Mouse (Mus musculus) embryonic facial prominence, embryonic 15.5 days (tissue): ENCODE measurements at regions not wholly inside any gene's neighbourhood (a gene's known extent, or its start where the extent isn't known, plus 50 kb on each side); places are given as distances from the start of the nearest gene placed in this dataset.

Experiments
- ATAC-seq: fragments of 200-750 bp; cut with Nextera tagmentation; 2 replicates; pipeline ENCODE4 v1.8.0; 2017; ENCODE audit warnings: low read depth, moderate TSS enrichment; ENCODE audit not compliant: insufficient number of reproducible peaks, low FRiP score, low TSS enrichment
- H3K27ac ChIP-seq: fragments of 300-500 bp; sonication (generic); replicated peaks from 2 replicates; pipeline ENCODE4 v1.5.1; 2015; ENCODE audit warnings: mild to moderate bottlenecking, inconsistent platforms
- H3K27me3 ChIP-seq: fragments of 300-500 bp; sonication (generic); 2 replicates; pipeline ENCODE4 v1.6.1; 2015; ENCODE audit warnings: inconsistent platforms
- H3K36me3 ChIP-seq: fragments of 300-500 bp; sonication (generic); 2 replicates; pipeline ENCODE4 v1.6.1; 2015; ENCODE audit warnings: mild to moderate bottlenecking, inconsistent platforms
- H3K4me1 ChIP-seq: fragments of 300-500 bp; sonication (generic); 2 replicates; pipeline ENCODE4 v1.6.1; 2015; ENCODE audit warnings: inconsistent platforms
- H3K4me2 ChIP-seq: fragments of 300-500 bp; sonication (generic); replicated peaks from 2 replicates; pipeline ENCODE4 v1.6.1; 2015; ENCODE audit warnings: mild to moderate bottlenecking, inconsistent platforms
- H3K4me3 ChIP-seq: fragments of 300-500 bp; sonication (generic); replicated peaks from 2 replicates; pipeline ENCODE4 v1.5.1; 2015; ENCODE audit warnings: mild to moderate bottlenecking, inconsistent platforms
- H3K9ac ChIP-seq: fragments of 300-500 bp; sonication (generic); 2 replicates; pipeline ENCODE4 v1.6.1; 2015; ENCODE audit warnings: inconsistent platforms
- H3K9me3 ChIP-seq: fragments of 300-500 bp; sonication (generic); replicated peaks from 2 replicates; pipeline ENCODE4 v1.6.1; 2016; ENCODE audit warnings: inconsistent platforms
- WGBS: fragments of 180-500 bp; shearing (Covaris S2); methylation state at CpG from one replicate; pipeline ENCODE4 v1.1.7; 2015; 5-methylcytosine and 5-hydroxymethylcytosine counted together

DNA sequence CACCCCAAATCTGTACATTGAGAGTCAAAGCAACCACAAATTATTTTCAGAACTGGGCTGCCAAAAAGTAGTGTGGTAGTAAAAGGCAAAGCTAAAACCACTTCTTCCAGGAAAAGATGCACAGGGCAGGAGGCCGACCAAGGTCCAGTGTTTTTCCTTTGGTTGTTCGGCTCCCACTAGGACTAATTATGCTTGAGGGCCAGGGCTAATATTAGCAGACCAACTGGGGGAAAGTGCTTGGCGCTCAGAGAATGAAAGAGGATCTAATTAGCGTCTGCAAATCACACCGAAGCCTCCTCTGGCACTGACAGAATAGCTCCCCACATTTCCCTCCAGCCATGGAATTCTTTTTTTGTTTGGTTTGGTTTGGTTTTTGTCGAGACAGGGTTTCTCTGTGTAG lies 75.1 kb upstream of the Gadd45a start:
- no peak for ATAC-seq
- no peak overlapping the region for H3K4me2 ChIP-seq
- no peaks in the 10 kb centered on the region for H3K36me3 ChIP-seq
- 41% methylated on average over 6 of the region's 6 CpGs for WGBS
- H3K4me1 ChIP-seq: 0 out of 2 replicates have a peak, but pooled peaks cover 5% of the 10 kb centered on the region
- H3K27ac ChIP-seq: no peak overlapping the region
- H3K4me3 ChIP-seq: no peak overlapping the region
- H3K9ac ChIP-seq: no peak overlapping the region
- H3K27me3 ChIP-seq: no peaks in the 10 kb centered on the region; the same call in 1 of the 2 replicates
- H3K9me3 ChIP-seq: no peaks in the 10 kb centered on the region

DNA sequence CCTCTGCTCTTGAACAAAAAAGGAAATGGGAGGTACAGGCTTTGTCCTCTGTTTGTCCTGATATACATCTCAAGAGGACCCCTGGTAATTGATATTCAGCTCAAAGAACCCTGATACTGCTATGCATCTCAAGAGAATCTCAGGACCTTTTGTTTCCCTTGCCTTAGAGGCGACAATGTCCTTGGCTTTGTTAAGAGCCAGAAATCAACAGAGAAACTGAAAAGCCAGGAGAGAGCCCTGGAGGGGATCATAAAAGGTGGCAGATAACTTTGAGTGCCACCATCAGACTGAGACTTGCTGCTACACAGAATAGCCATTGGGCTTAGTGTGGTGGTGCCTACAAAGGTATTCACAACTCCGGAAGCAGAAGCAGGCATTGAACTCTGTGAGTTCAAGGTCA lies 74.3 kb upstream of the Gadd45a start:
- WGBS: 70% methylated on average over 2 of the region's 2 CpGs
- Histone ChIP-seq H3K36me3 (no peaks in the 10 kb centered on the region), H3K4me3 (no peak overlapping the region), H3K27ac (no peak overlapping the region), H3K9ac (no peak overlapping the region), H3K4me1 (0 out of 2 replicates have a peak, but pooled peaks cover 5% of the 10 kb centered on the region), H3K9me3 (no peaks in the 10 kb centered on the region), H3K27me3 (no peaks in the 10 kb centered on the region; the same call in 1 of the 2 replicates), H3K4me2 (no peak overlapping the region)
- no peak for ATAC-seq

DNA sequence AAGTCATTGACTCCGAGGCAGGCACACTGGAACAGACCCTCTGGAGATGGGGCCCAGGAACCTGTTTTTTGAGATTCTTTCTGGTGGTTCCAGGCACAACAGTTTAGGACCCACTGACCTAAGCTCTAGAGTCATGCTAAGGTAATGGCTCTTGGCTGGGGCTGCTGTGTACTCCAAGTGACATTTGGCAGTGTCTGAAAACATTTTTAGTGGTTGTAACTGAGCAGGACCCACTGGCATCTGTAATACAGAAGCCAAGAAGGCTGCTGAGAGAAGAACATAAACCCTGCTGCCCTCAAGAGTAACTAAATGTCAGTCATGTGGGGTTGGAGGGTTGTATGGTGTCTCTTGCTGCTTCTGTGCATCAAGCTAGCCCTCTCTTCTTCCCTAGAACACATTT lies 73.1 kb upstream of the Gadd45a start:
- H3K4me1 ChIP-seq: 0 out of 2 replicates have a peak, but pooled peaks cover 5% of the 10 kb centered on the region
- no peak overlapping the region for H3K4me2 ChIP-seq
- no peaks in the 10 kb centered on the region for H3K36me3 ChIP-seq
- H3K9me3 ChIP-seq: no peaks in the 10 kb centered on the region
- 47% methylated on average over 1 of the region's 1 CpGs for WGBS
- no peak overlapping the region for H3K27ac ChIP-seq
- no peaks in the 10 kb centered on the region; the same call in 1 of the 2 replicates for H3K27me3 ChIP-seq
- H3K9ac ChIP-seq: no peak overlapping the region
- H3K4me3 ChIP-seq: no peak overlapping the region
- no peak for ATAC-seq

DNA sequence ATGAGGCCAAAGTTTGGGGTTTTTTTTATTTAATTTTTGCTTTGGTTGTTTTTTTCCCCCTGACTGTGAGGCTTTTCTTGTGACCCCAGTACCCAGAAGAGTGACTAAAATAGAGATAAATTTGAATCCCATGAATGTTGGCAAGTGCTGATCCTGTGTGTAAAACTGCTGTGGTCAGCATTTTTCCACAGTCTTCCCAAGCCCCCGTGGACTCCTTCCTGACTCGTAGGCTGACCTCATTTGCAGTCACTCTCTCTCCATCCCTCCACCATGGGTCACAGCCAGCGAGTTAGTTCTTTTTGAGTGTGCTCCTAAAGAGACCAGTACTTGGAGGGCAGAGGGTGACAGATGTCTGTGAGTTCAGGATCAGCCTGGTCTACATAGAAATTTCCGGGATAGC lies 72.5 kb upstream of the Gadd45a start:
- Histone ChIP-seq H3K4me1 (0 out of 2 replicates have a peak, but pooled peaks cover 5% of the 10 kb centered on the region), H3K36me3 (no peaks in the 10 kb centered on the region), H3K9me3 (no peaks in the 10 kb centered on the region), H3K4me3 (no peak overlapping the region), H3K4me2 (no peak overlapping the region), H3K9ac (no peak overlapping the region), H3K27ac (no peak overlapping the region), H3K27me3 (no peaks in the 10 kb centered on the region; the same call in 1 of the 2 replicates)
- WGBS: 62% methylated on average over 4 of the region's 4 CpGs
- ATAC-seq: no peak

DNA sequence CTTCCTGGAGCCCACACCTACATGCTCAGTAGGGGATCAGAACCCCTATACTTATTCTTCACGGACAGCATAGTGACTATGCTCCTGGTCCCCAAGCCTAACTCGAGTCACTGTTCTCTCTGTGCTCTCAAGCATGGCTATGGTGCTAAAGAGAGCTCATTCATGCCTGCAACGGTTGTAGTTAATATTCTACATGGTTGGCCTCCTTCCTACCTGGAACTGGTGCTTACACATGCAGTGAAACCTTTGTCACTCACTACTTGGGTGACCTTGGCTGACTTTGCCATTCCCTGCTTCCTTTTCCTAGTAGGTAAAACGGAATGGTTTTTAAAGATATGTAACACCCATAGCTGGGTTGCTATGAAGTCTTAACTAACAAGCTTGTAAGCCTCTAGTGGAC lies 70.3 kb upstream of the Gadd45a start:
- H3K27ac ChIP-seq: no peak overlapping the region
- H3K9ac ChIP-seq: no peak overlapping the region
- no peak for ATAC-seq
- H3K4me3 ChIP-seq: no peak overlapping the region
- WGBS: 79% methylated on average over 4 of the region's 4 CpGs
- no peaks in the 10 kb centered on the region for H3K36me3 ChIP-seq
- H3K9me3 ChIP-seq: no peaks in the 10 kb centered on the region
- peaks cover 5% of the 10 kb centered on the region; the same call in 1 of the 2 replicates for H3K4me1 ChIP-seq
- no peaks in the 10 kb centered on the region; the same call in 1 of the 2 replicates for H3K27me3 ChIP-seq
- no peak overlapping the region for H3K4me2 ChIP-seq

DNA sequence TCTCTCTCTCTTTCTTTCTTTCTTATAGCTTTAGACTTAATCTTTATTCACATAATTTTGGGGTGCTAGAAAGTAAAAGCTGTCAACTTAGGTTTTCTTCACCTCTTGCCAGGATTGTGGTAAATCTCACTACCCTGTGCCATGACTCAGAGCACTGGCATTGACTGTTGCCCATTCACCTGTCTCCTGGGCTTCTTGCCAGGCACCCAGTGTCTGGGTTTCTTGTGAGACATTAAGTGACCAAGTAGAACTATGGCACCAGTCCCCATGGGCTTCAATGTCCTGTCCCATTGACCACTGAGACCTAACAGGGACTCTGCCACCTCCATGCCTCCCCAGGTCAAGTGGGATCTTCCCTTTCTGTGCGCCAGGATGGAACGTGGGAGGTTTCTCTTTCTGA lies 69.2 kb upstream of the Gadd45a start:
- H3K9me3 ChIP-seq: no peaks in the 10 kb centered on the region
- H3K4me3 ChIP-seq: no peak overlapping the region
- no peaks in the 10 kb centered on the region for H3K36me3 ChIP-seq
- no peaks in the 10 kb centered on the region; the same call in 1 of the 2 replicates for H3K27me3 ChIP-seq
- no peak overlapping the region for H3K4me2 ChIP-seq
- H3K4me1 ChIP-seq: peaks cover 13% of the 10 kb centered on the region; the same call in 1 of the 2 replicates
- 87% methylated on average over 2 of the region's 2 CpGs for WGBS
- no peak for ATAC-seq
- no peak overlapping the region for H3K9ac ChIP-seq
- no peak overlapping the region for H3K27ac ChIP-seq

DNA sequence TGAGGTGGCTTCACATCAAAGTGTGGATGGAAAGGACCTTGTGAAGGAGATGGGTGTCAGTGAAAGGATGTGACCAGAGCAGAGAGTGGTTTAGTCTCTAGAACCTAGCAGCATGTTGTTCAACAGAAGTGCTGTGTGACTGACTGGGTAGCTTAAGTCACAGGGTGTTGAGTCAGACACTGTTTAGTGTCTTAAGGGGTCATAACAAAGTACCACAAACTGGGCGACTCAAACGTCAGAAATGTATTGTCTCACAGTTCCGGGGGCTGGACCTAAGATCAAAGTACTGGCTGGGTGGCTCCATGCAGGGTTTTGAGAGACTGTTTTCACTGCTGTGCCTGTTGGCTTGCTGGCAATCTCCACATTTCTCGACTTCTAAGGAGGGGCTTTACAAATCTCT lies 68.1 kb upstream of the Gadd45a start:
- H3K4me2 ChIP-seq: no peak overlapping the region
- no peak overlapping the region for H3K9ac ChIP-seq
- H3K36me3 ChIP-seq: no peaks in the 10 kb centered on the region
- H3K4me1 ChIP-seq: peaks cover 13% of the 10 kb centered on the region; the same call in 1 of the 2 replicates
- H3K4me3 ChIP-seq: no peak overlapping the region
- no peaks in the 10 kb centered on the region for H3K27me3 ChIP-seq
- H3K27ac ChIP-seq: no peak overlapping the region
- no peak for ATAC-seq
- no peaks in the 10 kb centered on the region for H3K9me3 ChIP-seq
- 14% methylated on average over 4 of the region's 4 CpGs for WGBS

DNA sequence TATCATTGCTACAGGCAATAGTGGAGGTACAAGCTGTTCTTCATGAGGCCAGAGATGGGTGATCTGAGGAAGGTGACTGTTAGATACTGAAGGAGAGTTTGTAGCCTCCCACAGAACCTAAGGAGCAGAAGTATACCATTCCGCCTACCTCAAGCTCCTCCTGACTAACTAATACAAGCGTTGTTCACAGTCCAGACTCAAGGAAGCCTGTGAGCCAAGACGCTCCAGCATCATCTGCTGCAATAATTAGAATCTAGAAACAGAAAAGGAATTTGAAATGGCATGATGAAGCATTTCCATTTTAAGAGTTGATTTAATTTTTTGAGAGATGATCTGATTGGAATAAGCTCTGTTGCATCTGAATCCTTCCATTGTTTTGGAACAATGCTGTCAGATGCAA lies 66.9 kb upstream of the Gadd45a start:
- Histone ChIP-seq H3K4me2 (no peak overlapping the region), H3K27ac (no peak overlapping the region), H3K9me3 (no peaks in the 10 kb centered on the region), H3K9ac (no peak overlapping the region), H3K4me1 (peaks cover 13% of the 10 kb centered on the region; the same call in 1 of the 2 replicates), H3K27me3 (no peaks in the 10 kb centered on the region), H3K4me3 (no peak overlapping the region), H3K36me3 (no peaks in the 10 kb centered on the region)
- 84% methylated on average over 3 of the region's 3 CpGs for WGBS
- ATAC-seq: no peak

DNA sequence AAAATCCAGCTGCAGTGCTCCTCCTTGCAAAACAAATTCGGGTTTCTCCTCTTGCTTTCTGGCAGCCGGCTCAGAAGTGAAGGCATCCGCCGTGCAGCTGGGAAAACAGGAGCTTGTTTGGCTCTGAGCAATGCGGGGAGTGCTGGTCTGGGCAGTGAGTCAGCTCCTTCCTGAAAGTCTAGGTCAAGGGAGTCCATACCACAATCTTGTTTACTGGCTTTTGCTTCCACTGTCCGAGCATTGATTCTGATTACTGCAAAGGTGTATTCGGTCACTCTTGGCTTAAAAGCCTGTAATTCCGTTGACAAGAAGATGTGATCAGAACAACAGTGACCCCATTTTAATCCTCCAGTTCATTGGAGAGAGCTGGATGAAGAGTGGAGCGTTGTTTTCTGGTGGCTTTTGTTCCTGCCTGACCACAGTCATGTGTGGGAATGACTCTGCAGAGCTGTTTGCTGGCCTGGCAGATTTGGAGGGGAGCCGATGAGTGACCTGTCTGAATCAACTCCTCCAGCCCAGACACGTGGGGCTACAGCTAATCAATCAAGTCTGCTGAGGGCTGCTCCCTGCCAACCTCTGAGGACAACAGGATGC lies 65.4 kb upstream of the Gadd45a start:
- H3K9ac ChIP-seq: no peak overlapping the region
- no peaks in the 10 kb centered on the region for H3K36me3 ChIP-seq
- no peak for ATAC-seq
- no peaks in the 10 kb centered on the region for H3K27me3 ChIP-seq
- WGBS: 36% methylated on average over 11 of the region's 11 CpGs
- H3K4me3 ChIP-seq: no peak overlapping the region
- H3K9me3 ChIP-seq: no peaks in the 10 kb centered on the region
- H3K4me2 ChIP-seq: no peak overlapping the region
- H3K4me1 ChIP-seq: peaks cover 13% of the 10 kb centered on the region; the same call in 1 of the 2 replicates
- H3K27ac ChIP-seq: no peak overlapping the region

DNA sequence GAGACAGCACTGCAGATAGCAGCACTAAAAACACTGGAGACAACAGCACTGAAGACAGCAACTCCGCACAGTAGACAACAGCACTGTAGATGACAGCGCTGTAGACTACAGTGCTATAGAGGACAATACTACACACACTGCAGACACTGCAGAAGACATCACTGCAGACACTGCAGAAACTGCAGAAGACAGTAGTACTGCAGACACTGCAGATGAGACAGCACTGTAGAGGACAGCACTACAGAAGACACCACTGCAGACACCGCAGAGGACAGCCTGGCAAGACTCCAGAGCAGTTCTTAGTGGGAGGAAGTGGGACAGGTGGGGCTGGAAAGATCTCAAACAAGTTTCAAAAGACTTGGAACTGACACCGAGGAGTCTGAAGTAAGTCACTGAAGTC lies 64.8 kb upstream of the Gadd45a start:
- no peak overlapping the region for H3K4me2 ChIP-seq

DNA sequence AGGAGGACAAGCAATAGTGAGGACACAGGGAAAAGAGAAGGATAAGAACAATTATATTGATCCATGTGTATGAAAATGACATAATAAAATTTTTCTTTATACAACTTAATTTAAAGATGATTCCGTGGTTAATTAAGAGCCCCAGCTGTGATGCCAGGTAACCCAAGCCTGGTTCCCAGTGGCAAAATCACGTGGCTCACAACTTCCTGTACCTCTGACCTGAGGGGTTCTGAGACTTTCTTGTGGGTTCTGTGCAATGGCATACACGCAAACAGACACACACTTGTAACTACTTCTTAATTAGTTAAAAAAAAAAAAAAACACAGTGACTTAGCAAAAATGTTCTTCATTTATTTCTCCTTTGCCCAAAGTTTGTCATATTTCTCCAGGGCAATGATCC lies 57.2 kb upstream of the Gadd45a start:
- Histone ChIP-seq H3K4me1 (no peaks in the 10 kb centered on the region), H3K4me2 (no peak overlapping the region), H3K27ac (no peak overlapping the region), H3K36me3 (no peaks in the 10 kb centered on the region), H3K27me3 (no peaks in the 10 kb centered on the region), H3K4me3 (no peak overlapping the region), H3K9ac (no peak overlapping the region), H3K9me3 (no peaks in the 10 kb centered on the region)
- WGBS: 60% methylated on average over 3 of the region's 3 CpGs
- no peak for ATAC-seq

More for the DNA sequence above, 64.8 kb upstream of the Gadd45a start:
- WGBS: 68% methylated on average over 4 of the region's 4 CpGs
- Histone ChIP-seq H3K36me3 (no peaks in the 10 kb centered on the region), H3K27ac (no peak overlapping the region), H3K4me3 (no peak overlapping the region), H3K27me3 (no peaks in the 10 kb centered on the region), H3K9me3 (no peaks in the 10 kb centered on the region), H3K4me1 (peaks cover 13% of the 10 kb centered on the region; the same call in 1 of the 2 replicates), H3K9ac (no peak overlapping the region)
- ATAC-seq: no peak

DNA sequence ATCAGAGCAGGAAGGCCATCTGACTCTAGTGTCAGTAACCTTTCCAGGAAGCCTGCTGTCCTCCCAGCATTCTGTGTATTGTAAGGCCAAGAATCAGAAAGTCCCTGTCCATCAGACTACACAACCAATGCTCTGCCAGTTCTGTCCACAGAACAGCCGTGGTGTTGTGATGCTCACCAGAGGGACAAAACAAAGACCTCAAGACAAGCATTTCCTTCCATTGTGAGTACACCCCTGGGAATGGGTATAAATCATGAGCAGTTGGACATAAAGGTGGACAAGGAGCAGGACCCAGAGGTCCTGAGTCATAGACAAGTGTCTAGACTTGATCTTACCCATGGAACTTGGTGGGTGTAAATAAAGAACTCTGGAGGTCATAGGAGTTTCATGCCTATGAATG lies 55.9 kb upstream of the Gadd45a start:
- H3K27me3 ChIP-seq: no peaks in the 10 kb centered on the region
- H3K4me1 ChIP-seq: no peaks in the 10 kb centered on the region
- no peak overlapping the region for H3K9ac ChIP-seq
- no peaks in the 10 kb centered on the region for H3K9me3 ChIP-seq
- H3K4me2 ChIP-seq: no peak overlapping the region
- no peaks in the 10 kb centered on the region for H3K36me3 ChIP-seq
- H3K4me3 ChIP-seq: no peak overlapping the region
- ATAC-seq: no peak
- H3K27ac ChIP-seq: no peak overlapping the region
- 79% methylated on average over 1 of the region's 1 CpGs for WGBS
